Mouse (Mus musculus): ENCODE data around the gene Ergic1.

Ergic1 gene

GRCm38 (mm10) chr17:26540083-26540482 is 21.2 kb upstream of the Ergic1 start:
- no peak for DNase-seq

- DNase-seq: no peak
Measured at GRCm38 (mm10) chr17:26544319-26544963, 16.8 kb upstream of the Ergic1 start.

- DNase-seq: peak; percentile 54
Measured at GRCm38 (mm10) chr17:26547771-26548170, 13.5 kb upstream of the Ergic1 start.

GRCm38 (mm10) chr17:26548566-26548965 is 12.7 kb upstream of the Ergic1 start:
- DNase-seq: no peak

GRCm38 (mm10) chr17:26549148-26549809 is 12.0 kb upstream of the Ergic1 start:
- DNase-seq: no peak

GRCm38 (mm10) chr17:26551104-26551503 is 10.2 kb upstream of the Ergic1 start:
- DNase-seq: no peak

- DNase-seq: no peak
Measured at GRCm38 (mm10) chr17:26553033-26553432, 8.3 kb upstream of the Ergic1 start.

GRCm38 (mm10) chr17:26560526-26561289 is 581 bp upstream of the Ergic1 start:
- DNase-seq: no peak

- no peak for DNase-seq
Measured at GRCm38 (mm10) chr17:26561651-26562181, 427 bp downstream of the Ergic1 start, which contains the start of gene Dusp1. TSS of gene Dusp1 (minus strand) at chr17:26562128.

GRCm38 (mm10) chr17:26562292-26562691 is 1.0 kb downstream of the Ergic1 start:
- no peak for DNase-seq

- DNase-seq: no peak
Measured at GRCm38 (mm10) chr17:26563476-26563875, 2.2 kb downstream of the Ergic1 start.

GRCm38 (mm10) chr17:26564439-26564838 is 3.1 kb downstream of the Ergic1 start:
- no peak for DNase-seq

GRCm38 (mm10) chr17:26567142-26567817 is 6.0 kb downstream of the Ergic1 start:
- no peak for DNase-seq

- no peak for DNase-seq
Measured at GRCm38 (mm10) chr17:26567818-26568173, 6.5 kb downstream of the Ergic1 start.

- DNase-seq: no peak
Measured at GRCm38 (mm10) chr17:26569594-26570350, 8.5 kb downstream of the Ergic1 start.

GRCm38 (mm10) chr17:26570651-26571118 is 9.4 kb downstream of the Ergic1 start:
- DNase-seq: no peak

GRCm38 (mm10) chr17:26571377-26571776 is 10.1 kb downstream of the Ergic1 start:
- DNase-seq: peak; percentile 60

GRCm38 (mm10) chr17:26572265-26572664 is 11.0 kb downstream of the Ergic1 start:
- DNase-seq: no peak

- DNase-seq: no peak
Measured at GRCm38 (mm10) chr17:26574118-26574517, 12.8 kb downstream of the Ergic1 start.

- no peak for DNase-seq
Measured at GRCm38 (mm10) chr17:26574701-26575100, 13.4 kb downstream of the Ergic1 start.

- no peak for DNase-seq
Measured at GRCm38 (mm10) chr17:26575786-26576690, 14.7 kb downstream of the Ergic1 start.
